Mouse (Mus musculus) E14TG2a.4 (cell line): ENCODE measurements around the gene Nfkb2.

Source experiments
- CTCF ChIP-seq: conservative IDR thresholded peaks from 2 replicates; pipeline ENCODE4 v1.5.1; 2014; ENCODE audit warnings: low read length
- NANOG ChIP-seq: IDR thresholded peaks from 2 replicates; pipeline ENCODE4 v1.6.1; 2014; ENCODE audit warnings: borderline replicate concordance, low read length, mixed read lengths
- POU5F1 ChIP-seq: IDR thresholded peaks from 2 replicates; pipeline ENCODE4 v1.6.1; 2014; ENCODE audit warnings: low read length, borderline replicate concordance

DNA sequence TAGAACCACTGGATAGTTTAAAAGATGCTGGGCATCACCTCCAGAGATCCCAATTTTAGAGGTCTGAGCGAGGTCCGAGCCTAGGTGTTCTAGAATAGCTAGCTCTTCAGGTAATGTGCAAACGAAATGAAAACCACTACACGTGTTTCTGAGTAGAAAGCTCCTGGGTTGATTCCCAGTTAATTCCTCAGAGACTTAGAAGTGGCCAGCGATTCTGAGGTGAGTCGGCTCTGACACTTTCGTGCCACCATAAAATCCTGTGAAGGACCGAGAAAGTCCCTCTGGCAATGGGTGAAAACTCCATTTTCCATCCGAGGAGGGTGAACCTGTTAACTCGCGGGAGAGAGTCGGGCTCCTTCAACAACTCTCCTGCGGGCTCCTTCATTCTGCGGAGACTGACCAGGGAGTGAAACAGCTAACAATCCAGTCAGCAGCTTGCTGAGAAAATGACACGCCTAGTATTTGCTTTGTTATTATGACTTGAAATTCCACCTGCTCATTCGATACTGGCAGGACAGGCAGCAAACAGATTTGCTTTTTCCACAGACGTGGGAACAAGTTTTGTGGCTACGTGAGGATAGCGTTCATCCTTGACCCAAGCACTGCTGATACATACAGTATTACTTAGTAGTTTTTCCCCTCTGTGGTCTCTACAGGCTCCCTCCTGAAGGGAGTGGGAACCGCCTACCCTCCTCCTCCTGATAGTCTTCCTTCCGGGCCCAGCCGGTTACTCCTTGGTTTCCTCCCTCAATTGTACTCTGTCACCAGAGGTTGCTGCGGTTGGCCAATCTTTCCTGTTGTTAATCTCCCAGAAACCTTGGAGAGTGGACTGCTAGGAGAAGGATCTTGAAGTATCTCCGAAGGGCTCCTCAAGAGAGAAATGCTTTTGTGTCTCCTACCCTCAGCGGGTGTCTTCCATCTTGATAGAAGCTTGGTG, 53.5 kb downstream of the Nfkb2 start:
- TF ChIP-seq CTCF: no peak
- no peak for TF ChIP-seq POU5F1
- TF ChIP-seq NANOG: no peak
